ENCODE assay signal across 8 mouse cellular contexts in genomic region chr8:104395703-104396357, GRCm38 (mm10). TPM values are rescaled to one million over a fixed set of nuclear protein-coding genes. Genes with fewer than 3 reads are reported as not detected.
DNase-seq lines count a peak whose midpoint lies in the region; ATAC-seq and TF ChIP-seq lines count a peak whose summit lies in the region.

TSS of gene Cmtm4 (minus strand) at chr8:104395807.

- no peaks in the 10 kb centered on the region for H3K9me3 ChIP-seq in midbrain, postnatal 0 days (ENCODE audit: low read length)

- peak within 1 kb of the TSS; percentile 64 for H3K27ac ChIP-seq in liver, adult 2 months (replicated peaks; ENCODE audit: insufficient read depth, low read depth, low read length)
- H3K27ac ChIP-seq in midbrain, postnatal 0 days (ENCODE audit: low read depth, low read length): peak within 1 kb of the TSS; percentile 78

- peak within 1 kb of the TSS; percentile 97 for H3K9ac ChIP-seq in liver, adult 2 months (ENCODE audit: low read depth, low read length)
- peak within 1 kb of the TSS; percentile 96 for H3K9ac ChIP-seq in midbrain, postnatal 0 days (replicated peaks; ENCODE audit: low read length, poor library complexity, severe bottlenecking)

- H3K4me3 ChIP-seq in liver, adult 2 months (ENCODE audit: insufficient read depth, low read depth, low read length): peak within 1 kb of the TSS; percentile 72
- H3K4me3 ChIP-seq in midbrain, postnatal 0 days (ENCODE audit: low read depth, low read length): peak within 1 kb of the TSS; percentile 92

- TF ChIP-seq CTCF in liver, adult 2 months (IDR thresholded peaks at IDR 0.05; ENCODE audit: low read depth, low read length): no peak
- TF ChIP-seq CTCF in midbrain, postnatal 0 days (IDR thresholded peaks at IDR 0.05): no peak

- H3K4me2 ChIP-seq in midbrain, postnatal 0 days (ENCODE audit: low read depth, low read length, poor library complexity, severe bottlenecking): peak within 1 kb of the TSS; percentile 84

- DNase-seq in 3T3-L1 (ENCODE audit: low read depth, low spot score) (peak; percentile 38), MEL-GATA-1-ER (ENCODE audit: extremely low read depth, low read depth) (peak; percentile 9)
- peak; percentile 56 to 68 for DNase-seq in cerebellum, postnatal 36 days
- DNase-seq in heart, adult 11 months: peak; percentile 96
- DNase-seq in kidney, adult 11 months: peak; percentile 50
- DNase-seq in liver, adult 2 months (ENCODE audit: extremely low read depth, low read depth, low spot score): no peak
- peak; percentile 66 for DNase-seq in midbrain, postnatal 0 days (ENCODE audit: low spot score)
- DNase-seq in thymus, postnatal 36 days: peak; percentile 69 to 70

- no peaks in the 10 kb centered on the region for H3K36me3 ChIP-seq in liver, adult 2 months (ENCODE audit: control insufficient read depth, insufficient read depth, low read length)
- H3K36me3 ChIP-seq in midbrain, postnatal 0 days (ENCODE audit: insufficient read depth, low read length): no peaks in the 10 kb centered on the region

- no peaks in the 10 kb centered on the region for H3K27me3 ChIP-seq in liver, adult 2 months (ENCODE audit: control insufficient read depth, insufficient read depth, low read length)
- H3K27me3 ChIP-seq in midbrain, postnatal 0 days (ENCODE audit: insufficient read depth, low read length): no peaks in the 10 kb centered on the region

- 3% methylated on average over 24 of the region's 54 CpGs for WGBS in liver, adult 2 months
- 6% methylated on average over 24 of the region's 54 CpGs for WGBS in midbrain, postnatal 0 days

- 0 out of 2 replicates have a peak, but pooled peaks have one; percentile 20 for TF ChIP-seq POLR2A in liver, adult 2 months (IDR thresholded peaks at IDR 0.05; ENCODE audit: extremely low read depth, insufficient read depth, low read length)

- peak; percentile 76 for ATAC-seq in midbrain, postnatal 0 days (ENCODE audit: low FRiP score)

- H3K4me1 ChIP-seq in liver, adult 2 months (ENCODE audit: control insufficient read depth, insufficient read depth, low read length): no peaks in the 10 kb centered on the region; the same call in 1 of the 2 replicates
- peaks cover 3% of the 10 kb centered on the region; the same call in 1 of the 2 replicates for H3K4me1 ChIP-seq in midbrain, postnatal 0 days (ENCODE audit: insufficient read depth, low read length)

- H3K79me2 ChIP-seq in liver, adult 2 months (ENCODE audit: control insufficient read depth, insufficient read depth, low read length): peaks cover 35% of the 10 kb centered on the region; the same call in 1 of the 2 replicates

RNA-seq across cellular contexts. Expression of gene Cmtm4, which starts in this region (rescaled TPM):
- 9.8 and 15.2 TPM in 2 replicates for total RNA-seq in liver, adult 2 months (2014; rRNA removed)
- 10.0 and 12.7 TPM in 2 replicates for polyA plus RNA-seq in liver, adult 2 months (2012; rRNA removed)
- 38.7 and 39.8 TPM in 2 replicates for total RNA-seq in midbrain, postnatal 0 days (2014; rRNA removed)
- polyA plus RNA-seq in midbrain, postnatal 0 days (2015; fragmentation: Nextera tagmentation; extraction: Ambion mirVana): 2.5 and 2.7 TPM in 2 replicates
